Mouse (Mus musculus) thymus, adult 2 months (tissue): Measurements from ENCODE around the gene Fbxl8. TPM values are rescaled to one million over a fixed set of nuclear protein-coding genes. Genes with fewer than 3 reads are reported as not detected.

ENCODE experiments used
- DNase-seq: peaks from one replicate; pipeline ENCODE4 v3.0.0; 2021
- H3K27ac ChIP-seq: fragments of 200-500 bp; 2 replicates; pipeline ENCODE4 v1.5.1; 2012; ENCODE audit warnings: low read length, control low read depth; ENCODE audit not compliant: control insufficient read depth, insufficient read depth
- H3K27me3 ChIP-seq: fragments of 200-500 bp; 2 replicates; pipeline ENCODE4 v1.6.1; 2012; ENCODE audit warnings: mild to moderate bottlenecking, low read length, moderate library complexity, mixed read lengths; ENCODE audit not compliant: control insufficient read depth, insufficient read depth
- H3K36me3 ChIP-seq: fragments of 200-500 bp; 2 replicates; pipeline ENCODE4 v1.6.1; 2012; ENCODE audit warnings: mild to moderate bottlenecking, low read length, moderate library complexity; ENCODE audit not compliant: control insufficient read depth, insufficient read depth
- H3K4me1 ChIP-seq: fragments of 200-500 bp; replicated peaks from 2 replicates; pipeline ENCODE4 v1.6.1; 2012; ENCODE audit warnings: low read length; ENCODE audit not compliant: control insufficient read depth, insufficient read depth
- H3K4me3 ChIP-seq: fragments of 200-500 bp; 2 replicates; pipeline ENCODE4 v1.5.1; 2012; ENCODE audit warnings: mild to moderate bottlenecking, low read length, control low read depth, moderate library complexity; ENCODE audit not compliant: control insufficient read depth, insufficient read depth
- CTCF ChIP-seq: fragments of 200-500 bp; IDR thresholded peaks from 2 replicates; pipeline ENCODE4 v1.5.1; 2012; ENCODE audit warnings: mild to moderate bottlenecking, control low read depth, low read length, moderate library complexity, borderline replicate concordance; ENCODE audit not compliant: control insufficient read depth, poor library complexity, insufficient read depth; ENCODE audit errors: extremely low read depth
- POLR2A ChIP-seq: fragments of 200-500 bp; IDR thresholded peaks from 2 replicates; pipeline ENCODE4 v1.6.1; 2012; ENCODE audit warnings: mild to moderate bottlenecking, low read length, control low read depth, moderate library complexity; ENCODE audit not compliant: control insufficient read depth, poor library complexity, insufficient read depth; ENCODE audit errors: extremely low read depth
- WGBS: fragments of 180-500 bp; shearing (Covaris S2); methylation state at CpG from one replicate; pipeline ENCODE4 v1.1.7; 2018; 5-methylcytosine and 5-hydroxymethylcytosine counted together
- polyA plus RNA-seq: library from polyadenylated mRNA; depleted of rRNA; stranded (reverse); fragments of >200 nt; gene quantifications from 2 replicates; pipeline ENCODE4 v1.2.3, GENCODE M21; 2012

Gene Fbxl8
- polyA plus RNA-seq, 1 experiment: 27.8 TPM

DNA sequence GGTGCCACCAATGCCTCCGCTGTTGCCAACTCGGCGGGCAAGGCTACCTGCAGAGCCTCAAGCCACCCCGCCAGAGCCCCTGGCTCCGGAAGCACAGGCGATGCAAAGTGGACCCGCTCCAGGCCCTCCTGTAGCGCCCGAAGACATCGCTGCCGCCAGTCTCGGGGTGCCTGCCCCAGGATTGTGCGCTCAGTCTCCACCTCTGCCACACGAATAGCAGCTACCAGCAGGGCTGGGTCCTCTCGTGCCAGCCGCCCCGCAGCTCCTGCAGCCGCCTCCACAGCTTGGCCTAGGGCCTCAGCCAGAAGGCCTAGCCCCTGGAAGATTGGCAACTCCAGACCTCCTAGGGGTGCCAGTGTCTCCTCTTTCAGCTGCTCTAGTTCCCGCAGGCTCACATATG lies 29.0 kb downstream of the Fbxl8 start:
- no peak for DNase-seq
- TF ChIP-seq CTCF: no peak
- TF ChIP-seq POLR2A: no peak
- 94% methylated on average over 19 of the region's 19 CpGs for WGBS
- no peaks in the 10 kb centered on the region for H3K27me3 ChIP-seq
- no peaks in the 10 kb centered on the region for H3K36me3 ChIP-seq
- peaks cover 36% of the 10 kb centered on the region for H3K4me1 ChIP-seq
- no peak overlapping the region for H3K4me3 ChIP-seq
- no peak overlapping the region for H3K27ac ChIP-seq

DNA sequence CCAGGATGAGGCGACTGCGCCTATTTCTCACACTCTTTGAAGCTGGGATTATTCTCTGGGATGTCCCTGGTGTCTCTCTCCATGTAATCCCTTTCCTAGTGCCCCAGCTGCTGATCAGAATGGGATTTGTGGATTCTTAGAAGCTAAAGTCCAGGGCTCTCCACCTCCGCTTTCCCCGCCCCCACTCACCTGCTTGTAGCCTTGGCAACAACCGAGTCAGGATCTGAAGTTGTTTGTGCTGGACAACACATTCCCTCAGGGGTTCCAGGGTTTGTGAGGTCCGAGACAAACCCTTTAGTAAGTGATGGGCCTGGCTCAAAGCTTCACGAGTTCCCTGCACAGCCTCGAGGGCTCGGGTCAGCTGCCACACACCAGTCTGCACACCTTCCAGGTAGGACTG lies 30.3 kb downstream of the Fbxl8 start:
- Histone ChIP-seq H3K27me3 (no peaks in the 10 kb centered on the region), H3K4me1 (peaks cover 36% of the 10 kb centered on the region), H3K4me3 (no peak overlapping the region), H3K27ac (no peak overlapping the region), H3K36me3 (peaks cover 4% of the 10 kb centered on the region)
- 86% methylated on average over 9 of the region's 9 CpGs for WGBS
- DNase-seq: no peak
- TF ChIP-seq CTCF (no peak), POLR2A (no peak)

DNA sequence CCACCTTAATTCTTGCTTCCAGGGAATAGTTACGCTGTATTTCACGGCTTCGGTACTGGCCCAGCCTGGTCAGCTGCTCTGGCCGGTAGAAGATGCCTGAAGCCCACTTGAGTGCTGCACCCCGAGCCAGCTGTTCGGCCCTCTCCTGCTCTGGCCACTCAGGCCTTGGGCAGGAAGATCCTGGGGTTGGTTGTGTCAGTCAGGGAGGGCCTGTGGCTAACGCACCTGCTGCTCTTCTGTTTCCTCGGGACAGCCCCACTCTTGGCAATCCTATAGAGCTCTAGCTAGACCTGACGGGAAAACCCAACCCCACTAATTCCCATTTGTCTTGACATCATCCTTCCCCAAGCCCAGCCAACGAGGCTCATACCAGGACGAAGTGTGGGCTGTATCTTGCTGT lies 30.8 kb downstream of the Fbxl8 start:
- no peaks in the 10 kb centered on the region for H3K27me3 ChIP-seq
- no peak overlapping the region for H3K4me3 ChIP-seq
- 54% methylated on average over 11 of the region's 11 CpGs for WGBS
- peaks cover 8% of the 10 kb centered on the region for H3K36me3 ChIP-seq
- no peak overlapping the region for H3K27ac ChIP-seq
- DNase-seq: no peak
- H3K4me1 ChIP-seq: peaks cover 36% of the 10 kb centered on the region
- TF ChIP-seq CTCF: no peak
- TF ChIP-seq POLR2A: no peak

DNA sequence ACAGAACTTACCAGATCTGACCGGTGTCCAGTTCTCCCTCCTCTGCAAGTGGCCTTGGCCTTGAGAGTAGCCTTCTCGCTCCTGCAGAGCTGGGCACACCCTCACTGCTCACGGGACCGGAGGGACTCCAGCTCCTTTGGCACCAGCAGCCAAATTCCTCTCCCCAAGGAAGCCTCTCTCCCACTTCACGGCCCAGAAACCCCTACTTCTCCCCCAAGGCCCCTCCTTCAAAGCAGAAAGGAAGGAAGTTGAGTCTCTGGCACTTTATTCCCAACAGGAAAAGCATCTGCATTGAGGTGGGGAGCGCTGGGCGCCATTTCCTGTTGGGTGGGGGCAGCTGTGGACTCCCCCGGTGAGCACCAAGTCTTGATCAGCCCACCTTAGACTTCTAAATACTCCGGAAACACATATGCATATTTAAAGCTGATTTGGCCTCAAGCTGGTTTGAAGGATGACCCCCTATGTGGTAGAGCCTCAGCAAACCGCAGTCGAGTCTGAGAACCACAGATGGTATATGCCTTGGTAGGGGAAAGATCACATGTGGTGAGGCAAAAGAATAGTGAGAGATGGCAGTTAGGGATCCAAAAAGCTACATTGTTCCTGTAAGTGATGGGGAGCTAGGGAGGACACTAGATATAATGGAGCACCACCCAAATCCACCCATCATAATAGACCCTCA lies 31.6 kb downstream of the Fbxl8 start, which contains the start of gene Exoc3l:
Gene Exoc3l, minus strand, starts transcription at position 207 of the 679 bp plus-strand sequence.
- DNase-seq: no peak
- Histone ChIP-seq H3K4me3 (no peak within 1 kb of the TSS), H3K4me1 (peaks cover 32% of the 10 kb centered on the region), H3K27ac (peak within 1 kb of the TSS; percentile 45), H3K27me3 (no peaks in the 10 kb centered on the region), H3K36me3 (peaks cover 12% of the 10 kb centered on the region)
- WGBS: 8% methylated on average over 11 of the region's 11 CpGs
- TF ChIP-seq POLR2A (no peak), CTCF (no peak)

DNA sequence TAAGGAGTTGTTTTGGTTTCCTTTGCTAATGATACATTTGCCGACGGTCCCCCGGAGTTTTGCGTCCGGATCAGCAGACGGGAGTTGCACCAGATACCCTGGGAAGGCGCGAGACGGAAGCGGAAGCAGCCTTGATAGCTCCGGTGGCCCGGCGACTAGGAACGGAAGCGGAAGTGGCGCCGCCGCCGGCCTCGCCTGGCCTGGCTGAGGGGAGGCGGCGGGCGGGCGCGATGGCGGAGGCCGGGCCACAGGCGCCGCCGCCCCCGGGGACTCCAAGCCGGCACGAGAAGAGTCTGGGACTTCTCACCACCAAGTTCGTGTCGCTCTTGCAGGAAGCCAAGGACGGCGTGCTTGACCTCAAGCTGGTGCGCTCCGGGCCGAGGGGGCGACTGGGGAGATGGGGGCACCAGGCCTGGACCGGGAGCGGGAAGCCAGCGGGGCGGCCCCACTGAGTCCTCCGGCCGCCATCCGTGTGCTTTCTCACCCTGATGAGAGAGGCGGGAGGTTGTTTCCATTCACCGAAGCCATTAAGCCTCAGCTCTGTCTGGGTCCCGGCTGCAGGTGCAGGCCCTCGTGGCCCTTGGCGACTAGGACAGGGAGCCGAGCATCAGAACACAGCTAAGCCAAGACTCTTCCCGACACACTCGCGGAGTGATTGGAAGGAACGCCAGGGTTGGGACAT lies 33.2 kb downstream of the Fbxl8 start, which contains the start of gene E2f4:
Gene E2f4, plus strand, starts transcription at position 153 of the 682 bp plus-strand sequence.
- H3K36me3 ChIP-seq: peaks cover 27% of the 10 kb centered on the region
- TF ChIP-seq POLR2A (peak; percentile 82), CTCF (no peak)
- H3K27ac ChIP-seq: peak within 1 kb of the TSS; percentile 92
- H3K27me3 ChIP-seq: no peaks in the 10 kb centered on the region
- under 1% methylated on average over 58 of the region's 58 CpGs for WGBS
- DNase-seq: peak; percentile 89
- H3K4me3 ChIP-seq: peak within 1 kb of the TSS; percentile 86
- peaks cover 32% of the 10 kb centered on the region for H3K4me1 ChIP-seq

DNA sequence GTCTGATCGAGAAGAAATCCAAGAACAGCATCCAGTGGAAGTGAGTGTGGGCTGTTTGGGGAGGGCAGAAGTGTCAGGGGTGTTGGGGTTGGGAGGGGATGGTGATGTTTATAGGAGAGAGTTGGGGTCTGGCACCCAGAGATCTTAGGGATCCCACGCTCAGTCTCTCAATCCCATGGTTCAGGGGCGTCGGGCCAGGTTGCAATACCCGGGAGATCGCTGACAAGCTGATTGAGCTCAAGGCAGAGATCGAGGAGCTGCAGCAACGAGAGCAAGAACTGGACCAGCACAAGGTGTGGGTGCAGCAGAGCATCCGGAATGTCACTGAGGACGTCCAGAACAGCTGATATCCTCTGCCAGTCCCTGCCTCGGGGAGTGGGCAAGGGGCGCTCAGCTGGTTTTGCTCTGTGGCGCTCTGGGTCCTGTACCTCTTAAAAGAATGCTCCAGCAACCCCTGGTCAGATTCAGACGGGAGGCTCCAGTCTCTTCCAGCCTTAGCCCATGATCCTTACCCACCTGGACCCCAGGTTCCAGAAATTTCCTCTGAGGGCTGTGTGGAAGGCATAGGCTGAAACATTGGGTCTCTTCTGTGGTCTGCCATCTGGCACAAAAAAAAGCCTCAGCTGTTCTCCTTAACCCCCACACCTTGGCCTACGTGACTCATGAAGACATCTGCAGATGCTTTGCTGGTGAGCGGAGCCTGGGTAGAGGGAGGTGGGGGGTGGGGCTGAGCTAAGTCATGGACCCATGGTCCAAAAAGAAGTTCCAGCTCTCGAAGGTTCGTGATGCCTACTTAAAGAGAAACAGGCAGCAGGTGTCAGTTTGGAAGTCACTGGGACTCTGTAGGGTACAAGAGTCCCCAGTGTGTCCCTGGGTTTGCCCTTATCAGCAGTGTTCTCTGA lies 34.2 kb downstream of the Fbxl8 start:
- TF ChIP-seq POLR2A: no peak
- no peak for TF ChIP-seq CTCF
- DNase-seq: peak; percentile 61
- Histone ChIP-seq H3K4me1 (peaks cover 35% of the 10 kb centered on the region), H3K4me3 (peak overlapping the region; percentile 86), H3K36me3 (peaks cover 36% of the 10 kb centered on the region), H3K27ac (peak overlapping the region; percentile 92), H3K27me3 (no peaks in the 10 kb centered on the region)
- WGBS: 34% methylated on average over 18 of the region's 18 CpGs
